Mouse (Mus musculus) hindbrain, embryonic 12.5 days (tissue): ENCODE results near the gene Pbrm1. TPM values are rescaled to one million over a fixed set of nuclear protein-coding genes. Genes with fewer than 3 reads are reported as not detected.
A peak's percentile ranks its signal among the peaks of the same experiment; 100 is the strongest.

ENCODE experiments used
- ATAC-seq: fragments of 200-750 bp; cut with Nextera tagmentation; 2 replicates; pipeline ENCODE4 v1.8.0; 2017; ENCODE audit warnings: moderate TSS enrichment; ENCODE audit not compliant: low FRiP score
- H3K27ac ChIP-seq: fragments of 300-500 bp; sonication (generic); 2 replicates; pipeline ENCODE4 v1.5.1; 2016; ENCODE audit warnings: mild to moderate bottlenecking
- H3K27me3 ChIP-seq: fragments of 300-500 bp; sonication (generic); 2 replicates; pipeline ENCODE4 v1.6.1; 2016; ENCODE audit warnings: mild to moderate bottlenecking
- H3K36me3 ChIP-seq: fragments of 300-500 bp; sonication (generic); 2 replicates; pipeline ENCODE4 v1.6.1; 2016; ENCODE audit warnings: mild to moderate bottlenecking
- H3K4me1 ChIP-seq: fragments of 300-500 bp; sonication (generic); 2 replicates; pipeline ENCODE4 v1.6.1; 2016
- H3K4me2 ChIP-seq: fragments of 300-500 bp; sonication (generic); replicated peaks from 2 replicates; pipeline ENCODE4 v1.6.1; 2016; ENCODE audit warnings: mild to moderate bottlenecking
- H3K4me3 ChIP-seq: fragments of 300-500 bp; sonication (generic); 2 replicates; pipeline ENCODE4 v1.5.1; 2016; ENCODE audit warnings: mild to moderate bottlenecking
- H3K9ac ChIP-seq: fragments of 300-500 bp; sonication (generic); 2 replicates; pipeline ENCODE4 v1.6.1; 2016; ENCODE audit warnings: mild to moderate bottlenecking, moderate library complexity
- H3K9me3 ChIP-seq: fragments of 300-500 bp; sonication (generic); replicated peaks from 2 replicates; pipeline ENCODE4 v1.6.1; 2016; ENCODE audit warnings: mild to moderate bottlenecking
- WGBS: fragments of 180-500 bp; shearing (Covaris S2); methylation state at CpG from one replicate; pipeline ENCODE4 v1.1.7; 2016; 5-methylcytosine and 5-hydroxymethylcytosine counted together
- polyA plus RNA-seq: library from polyadenylated mRNA; unstranded; fragments of >200 nt; fragmentation: Nextera tagmentation; extraction: Ambion mirVana; gene quantifications from 2 replicates; pipeline ENCODE4 v1.2.1, GENCODE M21; 2016

The Pbrm1 gene
- polyA plus RNA-seq = 191 and 194 TPM in 2 replicates

DNA sequence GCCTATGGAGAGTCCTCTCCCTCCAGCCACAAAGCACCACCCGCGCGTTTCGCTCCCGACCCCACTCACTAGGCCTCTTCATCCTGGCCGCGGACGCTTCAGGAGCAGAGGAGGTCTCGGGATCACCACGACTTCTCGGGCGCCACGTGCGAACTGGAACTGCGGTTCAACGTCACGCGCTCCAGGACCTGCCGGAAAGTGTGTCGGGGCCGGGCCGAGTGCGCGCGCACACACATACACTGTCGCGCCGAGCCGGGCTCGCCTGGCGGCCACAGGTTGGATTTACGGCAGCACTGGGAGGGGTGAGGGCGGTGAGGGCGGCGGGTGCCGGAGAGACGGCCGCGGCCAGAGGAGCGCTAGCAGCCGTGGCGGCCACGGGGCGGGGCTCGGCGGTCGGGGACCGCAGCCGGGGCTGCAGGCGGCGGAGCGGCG, at the start of gene Pbrm1, which contains the start of gene Gnl3:
Pbrm1 (plus strand) TSS at position 279 of the 432 bp plus-strand sequence.
Gnl3 (minus strand) TSS at position 293 of the 432 bp plus-strand sequence.
- under 1% methylated on average over 53 of the region's 53 CpGs for WGBS
- peaks cover 24% of the 10 kb centered on the region for H3K4me1 ChIP-seq

DNA sequence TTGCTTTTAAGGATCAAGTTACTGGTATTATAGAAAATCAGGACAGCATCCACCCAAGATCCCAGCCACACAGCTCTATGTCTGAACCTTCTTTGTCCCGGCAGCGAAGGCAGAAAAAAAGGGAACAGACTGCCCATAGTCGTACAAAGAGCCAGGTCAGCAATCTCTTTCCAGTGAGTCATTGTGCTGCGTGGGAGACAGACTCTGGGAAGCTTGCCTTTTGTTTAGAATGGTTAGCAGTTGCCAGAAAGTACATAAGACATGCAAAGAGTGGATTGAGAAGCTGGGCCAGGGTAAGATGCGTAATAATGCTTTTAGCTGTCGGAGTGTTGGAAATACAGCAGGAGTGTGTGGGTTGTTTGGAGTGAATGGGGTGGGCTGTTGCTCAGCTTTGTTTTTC, 44.7 kb upstream of the Pbrm1 start:
- no peaks in the 10 kb centered on the region for H3K27me3 ChIP-seq
- no peak overlapping the region for H3K4me3 ChIP-seq
- no peak overlapping the region for H3K4me2 ChIP-seq
- peak overlapping the region; percentile 62; the same call in 1 of the 2 replicates for H3K27ac ChIP-seq
- 42% methylated on average over 6 of the region's 6 CpGs for WGBS
- no peaks in the 10 kb centered on the region for H3K9me3 ChIP-seq
- ATAC-seq = no peak
- peaks cover 52% of the 10 kb centered on the region for H3K36me3 ChIP-seq
- 0 out of 2 replicates have a peak, but pooled peaks cover 2% of the 10 kb centered on the region for H3K4me1 ChIP-seq
- no peak overlapping the region for H3K9ac ChIP-seq

More for the DNA sequence above, at the start of gene Pbrm1, which contains the start of gene Gnl3:
- no peaks in the 10 kb centered on the region for H3K27me3 ChIP-seq
- H3K27ac ChIP-seq = peak within 1 kb of the TSS; percentile 98
- H3K9ac ChIP-seq = peak within 1 kb of the TSS; percentile 88
- no peaks in the 10 kb centered on the region for H3K9me3 ChIP-seq
- peaks cover 50% of the 10 kb centered on the region for H3K36me3 ChIP-seq
- H3K4me3 ChIP-seq = peak within 1 kb of the TSS; percentile 74
- ATAC-seq = peak; percentile 95
- peak within 1 kb of the TSS; percentile 88 for H3K4me2 ChIP-seq

DNA sequence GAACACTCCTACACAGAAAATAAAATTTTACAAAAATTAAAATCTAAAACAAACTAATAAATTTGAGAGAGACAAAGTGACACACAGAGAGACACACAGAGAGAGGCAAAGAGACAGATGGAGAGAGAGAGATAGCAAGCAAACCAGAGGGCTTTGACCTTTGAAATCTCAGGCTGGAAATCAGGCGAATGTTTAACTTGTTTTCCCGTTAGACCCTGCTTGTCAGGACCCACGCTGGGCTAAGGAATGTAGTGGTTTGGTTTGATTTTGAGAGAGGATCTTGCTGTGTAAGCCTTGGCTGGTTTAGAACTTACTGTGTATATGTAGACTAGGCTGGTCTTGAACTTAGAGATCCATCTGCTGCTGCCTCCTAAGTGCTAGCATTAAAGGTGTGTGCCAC, 42.7 kb upstream of the Pbrm1 start:
- no peak overlapping the region for H3K27ac ChIP-seq
- H3K9me3 ChIP-seq = no peaks in the 10 kb centered on the region
- no peak overlapping the region for H3K4me2 ChIP-seq
- 84% methylated on average over 3 of the region's 3 CpGs for WGBS
- 0 out of 2 replicates have a peak, but pooled peaks cover 2% of the 10 kb centered on the region for H3K4me1 ChIP-seq
- H3K4me3 ChIP-seq = no peak overlapping the region
- H3K36me3 ChIP-seq = peaks cover 45% of the 10 kb centered on the region
- H3K27me3 ChIP-seq = no peaks in the 10 kb centered on the region
- ATAC-seq = no peak
- no peak overlapping the region for H3K9ac ChIP-seq

DNA sequence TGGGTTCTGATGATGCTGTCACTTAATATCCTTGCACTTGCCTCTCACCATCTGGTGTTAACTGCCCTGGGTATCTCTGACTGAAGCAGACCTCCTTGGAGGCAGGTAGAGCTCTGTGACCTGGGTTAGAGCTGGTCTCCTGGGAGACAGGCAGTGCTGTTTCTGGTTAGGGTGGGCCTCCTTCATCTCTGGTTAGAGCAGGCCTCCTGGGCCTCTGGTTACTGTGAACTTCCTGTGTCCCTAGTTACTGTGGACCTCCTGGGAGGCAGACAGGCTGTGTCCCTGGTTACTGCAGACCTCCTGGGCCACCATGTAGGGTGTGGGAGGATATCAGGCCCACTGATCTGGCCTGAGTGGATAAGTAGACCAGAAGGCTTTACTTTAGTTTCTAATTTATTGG, 22.5 kb upstream of the Pbrm1 start:
- H3K27ac ChIP-seq = no peak overlapping the region
- no peak overlapping the region for H3K4me3 ChIP-seq
- no peak for ATAC-seq
- peaks cover 8% of the 10 kb centered on the region; the same call in 1 of the 2 replicates for H3K36me3 ChIP-seq
- peaks cover 9% of the 10 kb centered on the region for H3K4me1 ChIP-seq
- no peak overlapping the region for H3K4me2 ChIP-seq
- no peak overlapping the region for H3K9ac ChIP-seq
- H3K9me3 ChIP-seq = no peaks in the 10 kb centered on the region
- no peaks in the 10 kb centered on the region for H3K27me3 ChIP-seq

DNA sequence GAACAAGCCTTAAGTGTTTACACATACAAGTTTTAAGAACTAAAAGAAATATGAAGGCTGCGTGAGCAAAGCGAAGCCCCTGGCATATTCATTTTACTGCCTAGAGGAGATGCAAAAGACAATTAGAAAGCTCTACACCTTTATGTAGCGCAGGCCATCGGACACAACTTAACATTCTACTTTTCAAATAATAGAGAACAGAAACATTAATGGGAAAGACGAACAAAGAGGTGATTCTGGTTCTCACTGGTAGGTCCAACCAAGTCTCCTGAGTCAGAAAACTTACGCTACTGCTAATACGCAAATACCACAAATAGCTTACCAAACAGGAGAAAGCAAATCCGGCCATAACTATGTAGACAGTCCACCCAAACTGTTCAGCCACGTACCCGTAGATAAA, 18.6 kb upstream of the Pbrm1 start:
- no peaks in the 10 kb centered on the region for H3K27me3 ChIP-seq
- H3K36me3 ChIP-seq = peaks cover 8% of the 10 kb centered on the region; the same call in 1 of the 2 replicates
- H3K4me3 ChIP-seq = peak overlapping the region; percentile 97
- WGBS = 68% methylated on average over 10 of the region's 10 CpGs
- peak overlapping the region; percentile 79 for H3K4me2 ChIP-seq
- no peak overlapping the region for H3K27ac ChIP-seq
- peaks cover 15% of the 10 kb centered on the region for H3K4me1 ChIP-seq
- peak overlapping the region; percentile 92 for H3K9ac ChIP-seq
- H3K9me3 ChIP-seq = no peaks in the 10 kb centered on the region
- ATAC-seq = no peak

DNA sequence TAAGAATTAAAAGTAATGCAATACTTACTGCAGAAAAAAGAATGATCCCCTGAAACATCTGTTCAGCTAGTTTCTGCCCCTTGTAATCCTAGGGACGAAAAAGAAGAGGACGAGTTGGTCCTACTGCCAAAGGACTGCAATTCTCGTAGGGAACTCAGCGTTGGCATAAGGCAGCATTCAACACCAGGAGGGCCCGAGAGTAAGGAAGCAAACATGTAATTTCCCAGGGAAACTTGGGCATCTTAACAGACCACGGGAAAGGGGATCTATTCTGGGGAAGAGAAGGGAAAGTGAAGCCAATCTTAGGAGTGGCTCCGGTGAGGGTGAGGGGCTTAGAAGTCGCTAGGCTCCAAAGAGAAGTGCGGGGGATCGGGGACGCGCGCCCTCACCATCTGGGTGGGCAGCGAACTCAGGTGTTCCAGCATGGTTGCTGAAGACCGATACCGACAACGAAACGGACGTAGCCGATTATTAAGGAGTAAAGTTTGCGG, 18.1 kb upstream of the Pbrm1 start:
- peaks cover 8% of the 10 kb centered on the region; the same call in 1 of the 2 replicates for H3K36me3 ChIP-seq
- peak overlapping the region; percentile 95; the same call in 1 of the 2 replicates for H3K27ac ChIP-seq
- peak overlapping the region; percentile 92 for H3K9ac ChIP-seq
- peak; percentile 39; the same call in 1 of the 2 replicates for ATAC-seq
- H3K4me1 ChIP-seq = peaks cover 15% of the 10 kb centered on the region
- peak overlapping the region; percentile 79 for H3K4me2 ChIP-seq
- no peaks in the 10 kb centered on the region for H3K27me3 ChIP-seq
- peak overlapping the region; percentile 97 for H3K4me3 ChIP-seq
- H3K9me3 ChIP-seq = no peaks in the 10 kb centered on the region
- under 1% methylated on average over 21 of the region's 21 CpGs for WGBS

DNA sequence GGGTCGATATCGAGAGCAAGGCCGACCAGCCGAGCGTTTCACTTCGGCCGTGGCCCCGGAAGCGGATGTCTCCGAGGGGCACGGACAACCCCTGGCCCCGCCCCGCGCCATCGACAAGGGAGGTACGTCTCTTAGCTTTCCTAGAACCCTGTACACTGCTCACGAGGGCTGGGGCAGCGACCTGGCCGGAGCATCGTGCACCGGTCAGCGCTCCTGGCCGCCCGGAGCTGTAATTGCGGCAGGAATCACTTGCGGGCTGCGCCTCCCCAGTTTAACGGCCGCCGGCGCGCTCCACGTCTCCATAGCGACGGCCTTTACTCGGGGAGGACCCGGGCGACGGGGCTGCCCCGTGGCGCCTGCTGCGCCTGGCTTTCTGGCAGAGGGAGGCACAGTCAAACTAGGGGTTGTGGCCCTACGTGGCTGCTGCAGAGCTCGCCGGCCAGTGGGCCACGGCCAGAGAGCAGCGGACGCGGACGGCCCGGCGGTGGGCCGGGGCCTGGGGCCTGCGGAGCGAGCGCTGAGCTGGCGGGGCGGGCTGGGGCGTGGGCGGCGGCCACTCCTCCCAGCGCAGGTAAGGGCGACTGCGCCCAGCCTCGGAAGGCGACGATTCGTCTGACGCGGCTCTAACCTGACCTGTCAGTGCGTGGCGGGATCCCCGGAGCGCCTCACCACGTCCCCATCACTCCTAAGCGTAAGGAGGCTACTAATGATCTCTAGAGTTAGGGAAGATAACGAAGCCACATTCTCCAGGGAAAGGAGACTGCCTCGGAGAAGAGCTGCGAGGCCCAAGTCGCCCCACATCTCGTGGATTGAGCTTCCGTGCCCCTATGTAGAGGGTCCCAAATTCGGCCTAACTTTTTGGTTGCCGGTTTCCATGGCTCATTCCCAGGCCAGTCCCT, 17.4 kb upstream of the Pbrm1 start, which contains the start of the genes Glt8d1 and Spcs1:
Glt8d1 (plus strand) TSS at position 94 of the 899 bp plus-strand sequence.
Spcs1 (minus strand) TSS at position 366 of the 899 bp plus-strand sequence.
- peak; percentile 93 for ATAC-seq
- Histone ChIP-seq H3K4me2 (peak within 1 kb of the TSS; percentile 79), H3K27ac (peak within 1 kb of the TSS; percentile 95), H3K4me1 (peaks cover 15% of the 10 kb centered on the region), H3K9ac (peak within 1 kb of the TSS; percentile 92), H3K36me3 (peaks cover 9% of the 10 kb centered on the region), H3K4me3 (peak within 1 kb of the TSS; percentile 97), H3K27me3 (no peaks in the 10 kb centered on the region), H3K9me3 (no peaks in the 10 kb centered on the region)
- 1% methylated on average over 74 of the region's 84 CpGs for WGBS

DNA sequence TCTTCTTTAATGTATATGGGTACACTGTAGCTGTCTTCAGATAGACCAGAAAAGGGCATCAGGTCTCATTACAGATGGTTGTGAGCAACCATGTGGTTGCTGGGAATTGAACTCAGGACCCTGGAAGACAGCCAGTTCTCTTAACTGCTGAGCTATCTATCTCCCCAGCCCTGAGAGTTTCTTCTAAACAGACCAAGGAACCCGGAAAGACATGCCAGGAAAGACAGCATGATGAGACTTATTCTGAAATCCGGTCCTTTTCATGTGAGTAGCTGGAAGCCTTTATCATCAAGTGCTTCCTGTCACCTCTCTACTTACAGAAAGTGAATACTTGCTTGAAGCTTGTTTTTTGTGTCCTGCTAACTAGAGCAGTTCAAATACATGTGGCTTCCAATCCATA, 14.4 kb upstream of the Pbrm1 start:
- no peaks in the 10 kb centered on the region for H3K9me3 ChIP-seq
- H3K4me3 ChIP-seq = no peak overlapping the region
- ATAC-seq = no peak
- H3K36me3 ChIP-seq = peaks cover 28% of the 10 kb centered on the region
- H3K27ac ChIP-seq = no peak overlapping the region
- no peak overlapping the region for H3K4me2 ChIP-seq
- H3K4me1 ChIP-seq = peaks cover 15% of the 10 kb centered on the region
- H3K9ac ChIP-seq = no peak overlapping the region
- 92% methylated on average over 2 of the region's 2 CpGs for WGBS
- H3K27me3 ChIP-seq = no peaks in the 10 kb centered on the region

DNA sequence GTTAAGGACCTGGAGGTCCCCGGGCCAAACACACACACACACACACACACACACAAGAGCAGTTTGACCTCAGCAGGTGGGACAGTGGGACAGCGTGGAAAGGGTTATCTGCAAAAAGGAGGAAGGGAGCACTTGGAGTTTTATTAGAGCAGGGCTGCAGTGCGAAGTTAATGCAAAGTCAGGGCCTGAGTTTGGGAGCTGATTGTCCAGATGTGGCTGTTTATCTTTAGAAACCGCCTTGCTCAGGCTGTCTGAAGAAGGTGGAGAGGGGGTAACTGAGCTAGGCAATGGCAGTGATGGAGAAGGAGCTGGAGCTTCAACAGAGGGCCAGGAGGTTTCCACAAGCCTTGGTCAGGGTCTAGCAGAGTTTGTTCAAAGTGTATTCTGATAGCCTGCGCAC, 12.2 kb upstream of the Pbrm1 start:
- ATAC-seq = no peak
- Histone ChIP-seq H3K9me3 (no peaks in the 10 kb centered on the region), H3K27me3 (no peaks in the 10 kb centered on the region), H3K9ac (no peak overlapping the region), H3K36me3 (peaks cover 49% of the 10 kb centered on the region), H3K27ac (no peak overlapping the region), H3K4me1 (peaks cover 5% of the 10 kb centered on the region), H3K4me2 (no peak overlapping the region), H3K4me3 (no peak overlapping the region)
- WGBS = 88% methylated on average over 5 of the region's 5 CpGs

DNA sequence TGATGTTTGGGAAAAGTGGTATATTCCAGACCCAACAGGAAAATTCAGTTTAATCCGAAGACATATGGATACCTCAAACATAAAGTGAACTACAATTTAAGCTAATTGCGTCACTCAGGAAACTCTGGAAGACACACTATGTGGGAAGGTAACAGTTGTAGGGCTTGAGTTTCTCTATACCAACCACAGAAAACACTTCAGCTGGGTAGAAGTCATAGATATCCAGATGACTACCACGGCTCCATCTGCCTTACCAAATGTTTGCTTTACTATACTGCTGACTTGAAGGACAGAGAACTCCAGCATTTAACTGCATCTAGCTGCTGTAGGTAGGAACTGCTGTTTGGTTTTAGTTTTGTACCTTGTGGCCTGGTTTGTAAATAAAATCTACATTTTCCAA, 7.3 kb upstream of the Pbrm1 start:
- H3K9me3 ChIP-seq = no peaks in the 10 kb centered on the region
- WGBS = 95% methylated on average over 3 of the region's 3 CpGs
- peaks cover 93% of the 10 kb centered on the region for H3K36me3 ChIP-seq
- no peak overlapping the region for H3K27ac ChIP-seq
- no peaks in the 10 kb centered on the region for H3K27me3 ChIP-seq
- no peaks in the 10 kb centered on the region for H3K4me1 ChIP-seq
- H3K4me3 ChIP-seq = no peak overlapping the region
- no peak for ATAC-seq
- no peak overlapping the region for H3K9ac ChIP-seq
- no peak overlapping the region for H3K4me2 ChIP-seq

DNA sequence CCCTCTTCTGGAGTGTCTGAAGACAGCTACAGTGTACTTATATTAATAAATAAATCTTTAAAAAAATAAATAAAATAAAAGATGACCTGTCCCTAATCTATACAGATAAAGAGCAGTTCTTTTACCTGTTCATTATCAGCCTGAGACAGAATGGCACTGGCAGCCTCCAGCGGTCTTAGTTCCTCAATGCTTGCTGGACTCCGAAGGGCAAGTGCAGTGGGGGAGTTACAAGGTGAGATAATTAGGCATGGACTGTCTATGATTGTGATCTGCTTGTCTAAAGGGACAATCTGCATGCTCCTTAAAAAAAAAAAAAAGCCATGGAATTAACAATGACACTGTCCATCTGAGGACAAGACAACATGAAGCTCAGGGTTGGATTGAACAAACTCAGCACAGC, 5.0 kb upstream of the Pbrm1 start:
- H3K9ac ChIP-seq = no peak overlapping the region
- WGBS = 93% methylated on average over 2 of the region's 2 CpGs
- H3K4me2 ChIP-seq = no peak overlapping the region
- peaks cover 81% of the 10 kb centered on the region for H3K36me3 ChIP-seq
- H3K4me3 ChIP-seq = no peak overlapping the region
- H3K27ac ChIP-seq = no peak overlapping the region
- no peak for ATAC-seq
- H3K9me3 ChIP-seq = no peaks in the 10 kb centered on the region
- H3K4me1 ChIP-seq = peaks cover 12% of the 10 kb centered on the region
- no peaks in the 10 kb centered on the region for H3K27me3 ChIP-seq

DNA sequence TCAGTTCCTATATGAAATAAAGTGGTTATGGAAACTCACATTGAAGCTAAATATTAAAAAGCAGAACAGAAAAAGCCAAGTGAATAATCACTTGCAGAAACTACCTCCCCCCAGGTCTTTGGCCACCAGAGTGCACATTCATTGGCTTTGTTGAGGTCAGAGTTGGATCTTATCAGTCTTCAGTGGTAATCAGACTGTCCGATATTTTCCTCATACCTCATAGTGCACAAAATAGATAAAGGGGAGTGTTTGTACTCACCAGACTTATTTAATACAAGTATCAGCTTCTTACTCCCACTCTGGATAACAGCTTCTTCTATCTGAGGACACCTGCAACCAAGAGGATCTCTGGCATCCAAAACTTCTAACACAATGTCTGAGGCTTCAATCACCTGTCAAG, 2.9 kb upstream of the Pbrm1 start:
- no peaks in the 10 kb centered on the region for H3K9me3 ChIP-seq
- H3K4me1 ChIP-seq = peaks cover 21% of the 10 kb centered on the region
- WGBS = 90% methylated on average over 1 of the region's 1 CpGs
- no peak overlapping the region for H3K4me3 ChIP-seq
- no peak for ATAC-seq
- H3K27ac ChIP-seq = no peak overlapping the region
- H3K36me3 ChIP-seq = peaks cover 62% of the 10 kb centered on the region
- no peak overlapping the region for H3K4me2 ChIP-seq
- H3K27me3 ChIP-seq = no peaks in the 10 kb centered on the region
- no peak overlapping the region for H3K9ac ChIP-seq
